27 mouse cellular contexts compared by ENCODE assay signal in genomic region chr11:53800975-53801374, GRCm38 (mm10). TPM values are rescaled to one million over a fixed set of nuclear protein-coding genes. Genes with fewer than 3 reads are reported as not detected.
"Had no signal": no experiment of that assay in that cellular context is flagged by ENCODE, and none has a peak within 500 bp of the region (broad histone marks: within the 10 kb centered on the region; RNA-seq: fewer than 3 reads in every experiment).

No protein-coding gene starts in this region.

- H3K4me3 ChIP-seq: heart, embryonic 10.5 days; heart, embryonic 12.5 days; hindbrain, embryonic 10.5 days; hindbrain, embryonic 12.5 days; kidney, embryonic 15.5 days; limb, embryonic 10.5 days; limb, embryonic 12.5 days; liver, embryonic 13.5 days; liver, embryonic 15.5 days had no signal

- H3K27me3 ChIP-seq: hindbrain, embryonic 12.5 days; kidney, embryonic 15.5 days; limb, embryonic 12.5 days; liver, embryonic 13.5 days; liver, embryonic 15.5 days had no signal

- H3K9me3 ChIP-seq: heart, embryonic 10.5 days; heart, embryonic 12.5 days; hindbrain, embryonic 10.5 days; hindbrain, embryonic 12.5 days; kidney, embryonic 15.5 days; limb, embryonic 10.5 days; limb, embryonic 12.5 days; liver, embryonic 13.5 days; liver, embryonic 15.5 days had no signal

- H3K27ac ChIP-seq: heart, embryonic 10.5 days; hindbrain, embryonic 10.5 days; hindbrain, embryonic 12.5 days; hindbrain, embryonic 14.5 days; kidney, embryonic 15.5 days; kidney, postnatal 0 days; limb, embryonic 10.5 days; limb, embryonic 12.5 days; liver, embryonic 13.5 days; liver, embryonic 15.5 days had no signal

- H3K36me3 ChIP-seq: heart, embryonic 10.5 days; heart, embryonic 12.5 days; hindbrain, embryonic 10.5 days; hindbrain, embryonic 12.5 days; kidney, embryonic 15.5 days; limb, embryonic 10.5 days; limb, embryonic 12.5 days; liver, embryonic 13.5 days; liver, embryonic 15.5 days had no signal

- H3K4me2 ChIP-seq: heart, embryonic 12.5 days; hindbrain, embryonic 12.5 days; hindbrain, embryonic 14.5 days; kidney, embryonic 15.5 days; limb, embryonic 12.5 days; liver, embryonic 11.5 days; liver, embryonic 13.5 days; liver, embryonic 15.5 days had no signal

- H3K9ac ChIP-seq: heart, embryonic 12.5 days; hindbrain, embryonic 12.5 days; hindbrain, embryonic 14.5 days; kidney, embryonic 15.5 days; limb, embryonic 12.5 days; liver, embryonic 13.5 days; liver, embryonic 15.5 days had no signal

- DNase-seq: gastrocnemius, postnatal 14 days; heart, adult 18-20 months; heart, postnatal 10 days; heart, postnatal 4 days; kidney, adult 11 months; kidney, adult 2 months; kidney, adult 9 months; kidney, postnatal 14 days; kidney, postnatal 36 days; layer of hippocampus, adult 9-11 months; layer of hippocampus, postnatal 36 days; liver; liver, embryonic 13.5 days had no signal

RNA-seq across cellular contexts. Expression of gene Gm17334, which starts 28.0 kb away (rescaled TPM):
- total RNA-seq: gastrocnemius, adult 18-20 months; heart, postnatal 4 days had no signal
- polyA plus RNA-seq: heart, embryonic 10.5 days; heart, embryonic 12.5 days; heart, embryonic 14.5 days; hindbrain, embryonic 10.5 days; hindbrain, embryonic 12.5 days; hindbrain, embryonic 14.5 days; hindbrain, embryonic 16.5 days; limb, embryonic 10.5 days; liver, embryonic 11.5 days; liver, embryonic 13.5 days had no signal

RNA-seq across cellular contexts. Expression of gene Gm12216, which starts 58.1 kb away (rescaled TPM):
- polyA plus RNA-seq: hindbrain, embryonic 12.5 days; hindbrain, embryonic 14.5 days; liver, embryonic 15.5 days had no signal
